Mouse (Mus musculus): Measurements from ENCODE around the gene Gm6614. TPM values are rescaled to one million over a fixed set of nuclear protein-coding genes. Genes with fewer than 3 reads are reported as not detected.
"Not testable (repeated sequence)": the region's sequence is repeated elsewhere in the genome, so short reads cannot be mapped to it uniquely, and the experiment has no call there.

Gene Gm6614
- not detected for total RNA-seq (2021)

GRCm38 (mm10) chr6:142011364-142011955 is at the start of gene Gm6614:
Gene Gm6614, minus strand, starts transcription at chr6:142011414.
- no peak for DNase-seq (ENCODE audit: extremely low spot score in 1 of 2, low spot score in 1 of 2)

GRCm38 (mm10) chr6:142058281-142058680 is 47.1 kb upstream of the Gm6614 start:
- DNase-seq (ENCODE audit: extremely low spot score in 1 of 2, low spot score in 1 of 2): not testable (repeated sequence)

- no peak for DNase-seq (ENCODE audit: extremely low spot score in 1 of 2, low spot score in 1 of 2)
These were observed 36.5 kb upstream of the Gm6614 start for GRCm38 (mm10) chr6:142047689-142048088.

- DNase-seq (ENCODE audit: extremely low spot score in 1 of 2, low spot score in 1 of 2): no peak
These were observed 34.5 kb upstream of the Gm6614 start for GRCm38 (mm10) chr6:142045746-142046145.

- no peak for DNase-seq (ENCODE audit: extremely low spot score in 1 of 2, low spot score in 1 of 2)
These were observed 30.7 kb upstream of the Gm6614 start for GRCm38 (mm10) chr6:142041896-142042295.

GRCm38 (mm10) chr6:142040306-142041175 is 29.3 kb upstream of the Gm6614 start:
- peak in 1 of 2 experiments; percentile 30 for DNase-seq (ENCODE audit: extremely low spot score in 1 of 2, low spot score in 1 of 2)

GRCm38 (mm10) chr6:142035771-142036170 is 24.6 kb upstream of the Gm6614 start:
- DNase-seq (ENCODE audit: extremely low spot score in 1 of 2, low spot score in 1 of 2): no peak

GRCm38 (mm10) chr6:142021671-142022070 is 10.5 kb upstream of the Gm6614 start:
- no peak for DNase-seq (ENCODE audit: extremely low spot score in 1 of 2, low spot score in 1 of 2)

- DNase-seq (ENCODE audit: extremely low spot score in 1 of 2, low spot score in 1 of 2): no peak
These were observed 24.4 kb downstream of the Gm6614 start for GRCm38 (mm10) chr6:141986772-141987171.

- no peak for DNase-seq (ENCODE audit: extremely low spot score in 1 of 2, low spot score in 1 of 2)
These were observed 26.6 kb downstream of the Gm6614 start for GRCm38 (mm10) chr6:141984644-141985043.

- no peak for DNase-seq (ENCODE audit: extremely low spot score in 1 of 2, low spot score in 1 of 2)
These were observed 48.8 kb downstream of the Gm6614 start for GRCm38 (mm10) chr6:141962420-141962819.

- DNase-seq (ENCODE audit: extremely low spot score in 1 of 2, low spot score in 1 of 2): no peak
These were observed 49.4 kb downstream of the Gm6614 start for GRCm38 (mm10) chr6:141961861-141962260.

GRCm38 (mm10) chr6:141960482-141960881 is 50.7 kb downstream of the Gm6614 start:
- no peak for DNase-seq (ENCODE audit: extremely low spot score in 1 of 2, low spot score in 1 of 2)

- no peak for DNase-seq (ENCODE audit: extremely low spot score in 1 of 2, low spot score in 1 of 2)
These were observed 64.4 kb downstream of the Gm6614 start, which contains the start of gene Slco1a1 for GRCm38 (mm10) chr6:141946862-141947261. Gene Slco1a1, minus strand, starts transcription at chr6:141946962.

- DNase-seq (ENCODE audit: extremely low spot score in 1 of 2, low spot score in 1 of 2): no peak
These were observed 70.8 kb downstream of the Gm6614 start for GRCm38 (mm10) chr6:141940451-141940850.

Other genes starting within 250 kb of the Gm6614 start
- gene Gm5724, start 237.6 kb downstream of the Gm6614 start, total RNA-seq (2021): not detected
- gene Slco1a4, start 155.2 kb downstream of the Gm6614 start, total RNA-seq (2021): 10 to 100 TPM; 31.0 to 47.2 TPM
- gene Slco1a1, start 64.5 kb downstream of the Gm6614 start, total RNA-seq (2021): not detected
- 1 to 10 TPM in 1 of 2 experiments, under 1 TPM in 1; 0.69 to 1.2 TPM for gene Slco1a6, start 197.1 kb upstream of the Gm6614 start, total RNA-seq (2021)